In the genomic region with DNA sequence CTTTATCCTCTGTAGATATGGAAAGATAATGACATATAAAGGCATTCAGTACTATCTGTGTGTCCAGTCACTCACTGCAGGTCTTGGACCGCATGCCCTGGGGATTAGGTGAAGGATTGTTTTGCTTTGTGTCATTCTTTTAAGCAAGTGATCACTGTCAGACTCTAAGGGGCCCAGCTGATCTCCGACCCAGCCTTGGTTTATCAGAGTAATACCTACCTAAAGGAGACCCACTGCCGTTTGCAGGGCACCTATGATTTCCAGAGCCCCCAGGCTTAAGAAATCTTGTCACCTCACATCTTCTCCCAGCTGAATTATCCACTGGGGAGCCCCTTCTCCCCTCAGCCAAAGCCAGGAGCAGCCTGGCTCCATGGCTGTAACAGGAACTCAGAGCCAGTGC, we compare ENCODE assay signal across 17 mouse cellular contexts.
DNase-seq lines count a peak whose midpoint lies in the region; ATAC-seq and TF ChIP-seq lines count a peak whose summit lies in the region.
"Had no signal": no experiment of that assay in that cellular context is flagged by ENCODE, and none has a peak within 500 bp of the region (broad histone marks: within the 10 kb centered on the region; RNA-seq: fewer than 3 reads in every experiment).

No protein-coding gene starts in this region.

- no peak overlapping the region for H3K4me2 ChIP-seq in lung, embryonic 16.5 days (ENCODE audit: low read depth, low read length)
- no peak overlapping the region for H3K4me2 ChIP-seq in stomach, postnatal 0 days (replicated peaks; ENCODE audit: low read depth)
- H3K4me2 ChIP-seq: embryonic facial prominence, embryonic 12.5 days; forebrain, embryonic 15.5 days; hindbrain, embryonic 14.5 days; intestine, embryonic 15.5 days; liver, embryonic 12.5 days had no signal

- peak overlapping the region; percentile 89 for H3K27ac ChIP-seq in layer of hippocampus, adult 2 months
- H3K27ac ChIP-seq in lung, embryonic 16.5 days (ENCODE audit: low read length), result peak overlapping the region; percentile 76
- H3K27ac ChIP-seq in stomach, postnatal 0 days (replicated peaks), result peak overlapping the region; percentile 93
- H3K27ac ChIP-seq: embryonic facial prominence, embryonic 12.5 days; forebrain, embryonic 15.5 days; hindbrain, embryonic 14.5 days; liver, embryonic 12.5 days; midbrain, embryonic 10.5 days had no signal

- no peak for ATAC-seq in lung, embryonic 16.5 days (ENCODE audit: low read depth)
- no peak for ATAC-seq in stomach, postnatal 0 days (ENCODE audit: low FRiP score, low TSS enrichment)
- ATAC-seq: forebrain, embryonic 15.5 days had no signal

- no peaks in the 10 kb centered on the region for H3K9me3 ChIP-seq in lung, embryonic 16.5 days (ENCODE audit: control insufficient read depth, low read length)
- H3K9me3 ChIP-seq in stomach, postnatal 0 days (ENCODE audit: control insufficient read depth, low read length), result no peaks in the 10 kb centered on the region
- H3K9me3 ChIP-seq: embryonic facial prominence, embryonic 12.5 days; forebrain, embryonic 15.5 days; intestine, embryonic 15.5 days; liver, embryonic 12.5 days; midbrain, embryonic 10.5 days had no signal

- no peak overlapping the region for H3K4me3 ChIP-seq in layer of hippocampus, adult 2 months
- no peak overlapping the region for H3K4me3 ChIP-seq in lung, embryonic 16.5 days (ENCODE audit: low read length)
- no peak overlapping the region for H3K4me3 ChIP-seq in stomach, postnatal 0 days (ENCODE audit: low read depth, low read length)
- H3K4me3 ChIP-seq: embryonic facial prominence, embryonic 12.5 days; forebrain, embryonic 15.5 days; intestine, embryonic 15.5 days; liver, embryonic 12.5 days; midbrain, embryonic 10.5 days had no signal

- H3K4me1 ChIP-seq in lung, embryonic 16.5 days (replicated peaks; ENCODE audit: control insufficient read depth, insufficient read depth, low read length), result peaks cover 33% of the 10 kb centered on the region
- peaks cover 7% of the 10 kb centered on the region for H3K4me1 ChIP-seq in stomach, postnatal 0 days (replicated peaks; ENCODE audit: control insufficient read depth, insufficient read depth)

- TF ChIP-seq EP300 in stomach, postnatal 0 days (optimal IDR thresholded peaks at IDR 0.05), result no peak

- WGBS in lung, embryonic 16.5 days, result 53% methylated on average over 3 of the region's 3 CpGs
- 51% methylated on average over 3 of the region's 3 CpGs for WGBS in stomach, postnatal 0 days

- peak overlapping the region; percentile 29; the same call in 1 of the 2 replicates for H3K9ac ChIP-seq in lung, embryonic 16.5 days (ENCODE audit: low read length)
- H3K9ac ChIP-seq in stomach, postnatal 0 days (ENCODE audit: low read length), result no peak overlapping the region; the same call in 1 of the 2 replicates
- H3K9ac ChIP-seq: embryonic facial prominence, embryonic 12.5 days; forebrain, embryonic 15.5 days; hindbrain, embryonic 14.5 days; intestine, embryonic 15.5 days; liver, embryonic 12.5 days had no signal

- DNase-seq in adrenal gland, adult 8-10 months, result peak; percentile 23
- DNase-seq in adrenal gland, adult 18-20 months (ENCODE audit: low spot score in 2 of 2), result no peak
- DNase-seq in layer of hippocampus, adult 2 months (ENCODE audit: low spot score in 2 of 2), result no peak
- no peak for DNase-seq in layer of hippocampus, postnatal 25 days (ENCODE audit: extremely low spot score in 1 of 2, low spot score in 1 of 2)
- DNase-seq in lung, postnatal 4 days, result no peak
- DNase-seq in stomach, postnatal 0 days (ENCODE audit: low spot score), result no peak
- DNase-seq in thymus, postnatal 14 days, result no peak
- DNase-seq: cerebellum, adult 9-11 months; thymus, postnatal 4 days had no signal

- TF ChIP-seq CTCF in layer of hippocampus, adult 2 months (conservative IDR thresholded peaks at IDR 0.05), result no peak
- TF ChIP-seq CTCF in stomach, postnatal 0 days (IDR thresholded peaks at IDR 0.05; ENCODE audit: low read depth), result no peak

- H3K36me3 ChIP-seq in lung, embryonic 16.5 days (ENCODE audit: control insufficient read depth, insufficient read depth, low read length), result no peaks in the 10 kb centered on the region
- H3K36me3 ChIP-seq in stomach, postnatal 0 days (ENCODE audit: control insufficient read depth, insufficient read depth, low read length), result no peaks in the 10 kb centered on the region
- H3K36me3 ChIP-seq: embryonic facial prominence, embryonic 12.5 days; forebrain, embryonic 15.5 days; G1E; intestine, embryonic 15.5 days; liver, embryonic 12.5 days; midbrain, embryonic 10.5 days had no signal

- H3K27me3 ChIP-seq in lung, embryonic 16.5 days (ENCODE audit: control insufficient read depth, insufficient read depth, low read depth, low read length), result no peaks in the 10 kb centered on the region
- no peaks in the 10 kb centered on the region for H3K27me3 ChIP-seq in stomach, postnatal 0 days (ENCODE audit: control insufficient read depth, insufficient read depth, low read length)
- H3K27me3 ChIP-seq: embryonic facial prominence, embryonic 12.5 days; forebrain, embryonic 15.5 days; intestine, embryonic 15.5 days; liver, embryonic 12.5 days had no signal
